Comparison of ENCODE assay signal across 9 mouse cellular contexts in genomic region chr6:113103765-113104164, GRCm38 (mm10). TPM values are rescaled to one million over a fixed set of nuclear protein-coding genes. Genes with fewer than 3 reads are reported as not detected.
DNase-seq lines count a peak whose midpoint lies in the region; ATAC-seq and TF ChIP-seq lines count a peak whose summit lies in the region.
"Had no signal": no experiment of that assay in that cellular context is flagged by ENCODE, and none has a peak within 500 bp of the region (broad histone marks: within the 10 kb centered on the region; RNA-seq: fewer than 3 reads in every experiment).

No protein-coding gene starts in this region.

- peaks cover 22% of the 10 kb centered on the region for H3K36me3 ChIP-seq in kidney, embryonic 14.5 days (ENCODE audit: control insufficient read depth, insufficient read depth, low read length)
- peaks cover 11 to 36% of the 10 kb centered on the region in 2 experiments for H3K36me3 ChIP-seq in CH12.LX (replicated peaks in 1 of 2; ENCODE audit: control insufficient read depth in 1 of 2, insufficient read depth in 1 of 2, low read length in 1 of 2)
- peaks cover 25% of the 10 kb centered on the region for H3K36me3 ChIP-seq in liver, postnatal 0 days (replicated peaks; ENCODE audit: insufficient read depth, low read length)

- no peak overlapping the region for H3K9ac ChIP-seq in kidney, embryonic 14.5 days (ENCODE audit: low read depth, low read length)
- H3K9ac ChIP-seq in CH12.LX (ENCODE audit: insufficient read depth, low read depth) = no peak overlapping the region
- H3K9ac ChIP-seq in liver, postnatal 0 days (replicated peaks) = no peak overlapping the region

- TF ChIP-seq RAD21 in CH12.LX (IDR thresholded peaks at IDR 0.05; ENCODE audit: low read depth, low read length) = peak; percentile 70

- no peaks in the 10 kb centered on the region for H3K27me3 ChIP-seq in kidney, embryonic 14.5 days (ENCODE audit: control insufficient read depth, insufficient read depth, low read length)
- no peaks in the 10 kb centered on the region for H3K27me3 ChIP-seq in CH12.LX (replicated peaks)
- H3K27me3 ChIP-seq in liver, postnatal 0 days (ENCODE audit: insufficient read depth, low read length) = no peaks in the 10 kb centered on the region
- H3K27me3 ChIP-seq: megakaryocyte, embryonic 14.5 days had no signal

- peaks cover 9% of the 10 kb centered on the region; the same call in 1 of the 2 replicates for H3K4me1 ChIP-seq in kidney, embryonic 14.5 days (ENCODE audit: control insufficient read depth, insufficient read depth, low read length)
- peaks cover 0 to 68% of the 10 kb centered on the region in 2 experiments; a peak in 2 of 4 replicates for H3K4me1 ChIP-seq in CH12.LX (ENCODE audit: control insufficient read depth in 1 of 2, insufficient read depth in 2 of 2)
- peaks cover 10% of the 10 kb centered on the region for H3K4me1 ChIP-seq in liver, postnatal 0 days (ENCODE audit: insufficient read depth)

- no peak overlapping the region for H3K27ac ChIP-seq in kidney, embryonic 14.5 days (ENCODE audit: low read depth, low read length)
- H3K27ac ChIP-seq in CH12.LX (ENCODE audit: insufficient read depth, low read depth) = no peak overlapping the region
- H3K27ac ChIP-seq in liver, postnatal 0 days (ENCODE audit: low read depth) = no peak overlapping the region

- TF ChIP-seq EP300 in CH12.LX (IDR thresholded peaks at IDR 0.05; ENCODE audit: low read length) = no peak
- TF ChIP-seq EP300 in liver, postnatal 0 days (IDR thresholded peaks at IDR 0.05; ENCODE audit: low read depth) = no peak

- H3K79me2 ChIP-seq in CH12.LX (replicated peaks; ENCODE audit: control insufficient read depth, extremely low read depth, insufficient read depth, poor library complexity, severe bottlenecking) = peaks cover 59% of the 10 kb centered on the region

- H3K4me3 ChIP-seq in kidney, embryonic 14.5 days (ENCODE audit: low read length) = no peak overlapping the region
- H3K4me3 ChIP-seq in CH12.LX (replicated peaks in 1 of 3; ENCODE audit: low read depth in 2 of 3, low read length in 2 of 3, poor library complexity in 1 of 3) = no peak overlapping the region
- no peak overlapping the region for H3K4me3 ChIP-seq in liver, postnatal 0 days (ENCODE audit: low read depth, low read length)
- H3K4me3 ChIP-seq: megakaryocyte, embryonic 14.5 days had no signal

- DNase-seq in kidney, adult 11 months = peak; percentile 46
- DNase-seq in CH12.LX (ENCODE audit: extremely low read depth) = peak; percentile 68
- peak; percentile 54 for DNase-seq in adrenal gland, adult 8-10 months
- DNase-seq in liver, postnatal 0 days = peak; percentile 72
- peak; percentile 37 for DNase-seq in retina, postnatal 7 days (ENCODE audit: low read depth, low spot score)
- no peak for DNase-seq in yolk sac, embryonic 10.5 days (ENCODE audit: low spot score)

- in situ Hi-C loops in CH12.LX (cut with MboI; ENCODE audit: low pct_ligation_motif_present, low pct_unique_long_range_greater_than_20kb, low sequenced_read_pairs) = no loop called here

- no peak for ATAC-seq in kidney, embryonic 14.5 days (ENCODE audit: low FRiP score, low TSS enrichment)
- peak; percentile 68; the same call in 1 of the 2 replicates for ATAC-seq in erythroid progenitor cell, adult 5-6 weeks (replicated peaks; ENCODE audit: low FRiP score, poor library complexity, severe bottlenecking)
- ATAC-seq in liver, postnatal 0 days = peak; percentile 62; the same call in 1 of the 2 replicates

- dilution Hi-C loops in CH12.LX (cut with MboI; ENCODE audit: extremely low pct_ligation_motif_present, extremely low pct_unique_long_range_greater_than_20kb, low sequenced_read_pairs) = no loop called here

- no peaks in the 10 kb centered on the region for H3K9me3 ChIP-seq in kidney, embryonic 14.5 days (ENCODE audit: control insufficient read depth, low read length)
- H3K9me3 ChIP-seq in CH12.LX (replicated peaks; ENCODE audit: low read length) = no peaks in the 10 kb centered on the region
- no peaks in the 10 kb centered on the region for H3K9me3 ChIP-seq in liver, postnatal 0 days (ENCODE audit: low read length)
- H3K9me3 ChIP-seq: megakaryocyte, embryonic 14.5 days had no signal

- H3K4me2 ChIP-seq in kidney, embryonic 14.5 days (replicated peaks; ENCODE audit: low read depth, low read length) = no peak overlapping the region
- no peak overlapping the region for H3K4me2 ChIP-seq in CH12.LX (ENCODE audit: insufficient read depth, low read depth, poor library complexity, severe bottlenecking)
- no peak overlapping the region for H3K4me2 ChIP-seq in liver, postnatal 0 days (ENCODE audit: low read depth, low read length)

- peak; percentile 30 to 67; a peak in 3 of 4 replicates for TF ChIP-seq CTCF in CH12.LX (conservative IDR thresholded peaks at IDR 0.05 in 1 of 2, IDR thresholded peaks at IDR 0.05 in 1 of 2; ENCODE audit: low read depth in 2 of 2, low read length in 2 of 2)
- peak; percentile 79 for TF ChIP-seq CTCF in liver, postnatal 0 days (IDR thresholded peaks at IDR 0.05; ENCODE audit: low read depth)

- no peak for TF ChIP-seq POLR2A in CH12.LX (IDR thresholded peaks at IDR 0.05; ENCODE audit: low read depth, low read length)

TF ChIP-seq in CH12.LX, 34 proteins besides CTCF, POLR2A, EP300 and RAD21:
- TF ChIP-seq TBP (conservative IDR thresholded peaks at IDR 0.05; ENCODE audit: low read depth, low read length) (no peak), SMC3 (IDR thresholded peaks at IDR 0.05; ENCODE audit: low read depth, low read length) (peak; percentile 55), ZNF384 (IDR thresholded peaks at IDR 0.05; ENCODE audit: low read depth, low read length) (peak; percentile 88)

RNA-seq across cellular contexts. Expression of gene Setd5, which starts 26.6 kb away (rescaled TPM):
- polyA plus RNA-seq in kidney, embryonic 14.5 days (2014; fragmentation: Nextera tagmentation; extraction: Ambion mirVana) = 88.6 and 107 TPM in 2 replicates
- 56.8 and 57.7 TPM in 2 replicates for total RNA-seq in CH12.LX (2012; rRNA removed)
- 59.6 and 67.4 TPM in 2 replicates for total RNA-seq in CH12.LX (2014; rRNA removed)
- 72.1 and 80.4 TPM in 2 replicates for polyA plus RNA-seq in CH12.LX (2012; ENCODE audit: insufficient read length, low read depth)
- 100 to 1,000 TPM in 2 of 4 experiments, 10 to 100 TPM in 2; 88.7 to 146 (median 108) TPM for total RNA-seq in adrenal gland, adult 8-10 months (2022)
- total RNA-seq in erythroid progenitor cell, adult 5-6 weeks (2015; ENCODE audit: low replicate concordance) = 103 and 106 TPM in 2 replicates
- 92.4 and 110 TPM in 2 replicates for total RNA-seq in erythroid progenitor cell, adult 5-6 weeks (2017; ENCODE audit: low replicate concordance)
- polyA plus RNA-seq in liver, postnatal 0 days (2015; fragmentation: Nextera tagmentation; extraction: Ambion mirVana) = 17.3 and 19.7 TPM in 2 replicates

RNA-seq across cellular contexts. Expression of gene Thumpd3, which starts 57.7 kb away (rescaled TPM):
- 50.8 and 56.9 TPM in 2 replicates for polyA plus RNA-seq in kidney, embryonic 14.5 days (2014; fragmentation: Nextera tagmentation; extraction: Ambion mirVana)
- 37.1 and 43.4 TPM in 2 replicates for total RNA-seq in CH12.LX (2012; rRNA removed)
- total RNA-seq in CH12.LX (2014; rRNA removed) = 78.1 and 89.0 TPM in 2 replicates
- 66.2 and 69.3 TPM in 2 replicates for polyA plus RNA-seq in CH12.LX (2012; ENCODE audit: insufficient read length, low read depth)
- 10 to 100 TPM; 35.4 to 46.8 (median 41.3) TPM for total RNA-seq in adrenal gland, adult 8-10 months (2022)
- total RNA-seq in erythroid progenitor cell, adult 5-6 weeks (2015; ENCODE audit: low replicate concordance) = 31.4 and 43.2 TPM in 2 replicates
- 21.4 and 32.3 TPM in 2 replicates for total RNA-seq in erythroid progenitor cell, adult 5-6 weeks (2017; ENCODE audit: low replicate concordance)
- polyA plus RNA-seq in liver, postnatal 0 days (2015; fragmentation: Nextera tagmentation; extraction: Ambion mirVana) = 23.8 and 25.1 TPM in 2 replicates
